Mouse (Mus musculus): ENCODE measurements around the gene Sbf2. TPM values are rescaled to one million over a fixed set of nuclear protein-coding genes. Genes with fewer than 3 reads are reported as not detected.
A peak's percentile ranks its signal among the peaks of the same experiment; 100 is the strongest.

Sbf2 gene
- total RNA-seq, 1 experiment from 2014 or later, result 51.9 TPM

DNA sequence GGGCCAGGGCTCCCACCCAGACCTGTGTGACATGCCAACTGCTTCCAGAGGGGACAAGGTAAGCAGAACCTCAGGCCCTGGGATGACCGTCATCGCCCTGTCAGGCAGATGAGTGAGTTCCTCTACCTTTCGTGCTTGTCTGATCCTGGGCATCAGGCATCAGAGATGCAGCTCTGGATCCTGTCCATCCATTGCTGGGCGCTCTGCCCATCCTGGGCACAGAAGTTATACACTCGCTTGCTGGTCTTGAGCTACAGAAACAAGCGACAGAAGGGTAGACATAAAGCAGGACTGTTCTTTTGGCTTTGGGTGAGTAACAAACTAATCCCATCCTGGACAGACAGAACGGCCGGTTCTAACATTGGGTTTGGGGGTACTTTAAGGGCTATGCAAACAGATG is 305.5 kb downstream of the Sbf2 start:
- no peak for DNase-seq

DNA sequence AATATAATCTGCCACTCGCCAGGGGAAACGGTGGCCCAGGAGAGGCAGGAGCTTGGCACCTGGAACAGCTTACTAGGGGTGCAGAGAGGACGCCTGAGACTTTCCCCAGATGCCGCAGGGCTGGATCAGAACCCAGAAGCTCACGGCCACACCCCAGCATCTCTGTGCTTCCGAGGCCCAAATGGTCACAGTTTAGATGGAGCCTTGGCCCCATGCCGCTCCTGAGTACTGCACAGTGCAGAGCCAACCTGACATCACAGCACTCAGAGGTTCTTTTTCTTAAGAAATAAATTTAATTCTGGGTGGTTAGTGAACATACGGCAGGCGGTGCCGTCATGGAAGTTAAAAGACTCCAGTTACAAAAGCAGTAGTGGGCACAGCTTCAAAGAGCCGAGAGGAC is 307.0 kb downstream of the Sbf2 start:
- DNase-seq, result no peak

DNA sequence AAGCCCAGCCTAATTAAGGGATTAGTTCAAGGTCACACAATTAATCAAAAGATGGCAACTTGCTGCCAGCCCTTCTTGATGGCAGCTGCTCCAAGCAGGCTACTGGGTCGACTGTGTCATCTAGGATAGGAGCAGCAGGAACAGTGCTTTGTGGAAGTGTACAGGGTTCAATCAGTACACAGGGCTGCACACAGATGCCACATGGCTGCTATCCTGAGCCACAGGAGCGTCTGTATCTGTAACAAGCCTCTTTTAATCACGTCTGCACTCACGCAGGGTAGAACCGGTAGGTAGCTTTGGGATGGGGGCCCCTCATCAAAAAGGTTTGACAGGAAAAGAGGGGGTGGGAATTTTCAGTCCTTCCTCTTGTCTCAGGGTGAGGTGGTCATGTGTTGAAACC is 308.4 kb downstream of the Sbf2 start:
- DNase-seq, result no peak

DNA sequence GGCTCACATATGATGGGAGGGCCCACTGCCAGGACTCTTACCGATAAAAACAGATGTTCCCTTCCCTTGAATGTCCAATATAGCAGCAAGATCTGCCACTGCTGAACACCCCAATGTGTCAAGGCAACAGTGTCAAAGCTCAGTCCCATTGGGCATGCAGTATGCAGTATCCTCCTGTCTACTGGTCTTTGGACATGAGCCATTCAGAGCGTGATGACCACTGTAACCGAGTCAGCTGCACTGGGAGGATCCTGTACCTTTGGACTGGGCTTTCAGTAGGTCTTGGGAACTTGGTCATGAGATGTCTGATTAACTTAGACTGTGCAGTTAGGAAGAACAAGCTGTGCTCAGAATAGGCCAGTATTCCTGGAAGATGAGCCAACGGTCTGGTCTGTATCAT is 309.2 kb downstream of the Sbf2 start:
- no peak for DNase-seq

DNA sequence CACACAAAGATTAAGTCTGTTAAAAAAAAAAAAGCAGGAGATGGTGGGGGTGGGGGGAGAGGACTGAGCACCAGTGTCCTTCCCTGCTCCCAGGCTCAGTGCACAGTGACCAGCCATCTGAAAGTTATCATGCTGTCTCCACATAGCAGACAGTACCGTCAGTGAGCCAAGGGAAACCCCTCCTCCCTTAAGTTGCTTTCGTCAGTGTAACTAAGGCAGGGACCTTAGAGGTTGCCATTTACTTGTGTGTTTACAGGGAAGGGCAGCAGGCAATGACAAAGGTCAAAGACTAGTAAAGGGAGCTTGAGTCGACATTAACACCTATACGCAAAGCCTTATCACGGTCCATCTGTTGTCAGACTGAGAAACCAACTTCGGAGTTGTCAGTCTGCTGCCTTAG is 311.8 kb downstream of the Sbf2 start:
- DNase-seq, result no peak

DNA sequence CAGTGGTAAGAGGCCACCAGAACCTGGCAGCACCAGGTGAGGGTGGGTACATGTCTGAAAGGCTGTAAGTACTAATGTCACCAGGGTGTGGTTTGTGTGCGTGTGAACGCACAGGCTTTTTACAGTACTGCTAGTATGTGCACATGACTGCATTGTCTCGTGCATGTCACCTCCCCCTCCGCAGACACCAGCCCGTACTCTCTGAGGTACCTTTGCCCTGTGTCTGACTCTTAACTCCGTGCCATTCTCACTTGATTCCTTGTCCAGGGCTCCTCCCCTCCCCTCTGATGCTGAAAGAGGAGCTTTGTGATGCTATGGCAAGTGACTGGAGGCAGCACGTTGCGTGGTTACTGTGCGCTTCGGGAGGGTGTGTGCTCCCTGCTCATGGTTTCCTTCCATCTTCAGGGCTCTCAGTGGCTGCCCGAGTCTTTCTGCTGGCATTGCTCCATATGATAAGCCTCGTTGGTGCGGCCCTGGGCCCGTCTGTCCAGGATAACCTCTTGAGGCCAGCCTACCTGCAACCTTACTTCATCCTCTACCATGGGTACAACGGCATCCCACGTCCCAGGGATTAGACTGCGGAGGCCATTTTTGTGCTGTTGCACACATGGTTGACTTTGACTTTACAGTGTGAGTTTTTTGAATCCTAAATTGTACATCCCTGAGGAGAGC is 315.8 kb downstream of the Sbf2 start:
- no peak for DNase-seq

DNA sequence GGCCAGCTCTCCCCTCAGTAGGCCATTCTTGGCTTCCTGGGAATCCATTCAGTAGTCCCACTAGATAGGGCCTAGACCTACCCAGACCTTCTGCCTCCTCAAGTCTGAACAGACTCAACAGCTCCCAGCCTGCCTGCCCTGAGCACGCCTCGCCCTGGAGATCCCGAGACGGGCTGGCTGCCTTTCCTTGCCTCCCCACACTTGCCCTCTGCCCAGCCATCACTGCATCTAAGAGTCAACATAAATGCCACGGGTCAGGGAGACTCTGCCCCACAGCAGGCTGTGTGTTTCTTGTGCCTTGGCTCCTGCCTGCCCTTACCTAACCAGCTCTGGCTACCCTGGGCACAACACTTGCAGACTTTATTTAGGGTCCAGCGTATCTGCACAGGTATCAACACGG is 316.6 kb downstream of the Sbf2 start:
- no peak for DNase-seq

DNA sequence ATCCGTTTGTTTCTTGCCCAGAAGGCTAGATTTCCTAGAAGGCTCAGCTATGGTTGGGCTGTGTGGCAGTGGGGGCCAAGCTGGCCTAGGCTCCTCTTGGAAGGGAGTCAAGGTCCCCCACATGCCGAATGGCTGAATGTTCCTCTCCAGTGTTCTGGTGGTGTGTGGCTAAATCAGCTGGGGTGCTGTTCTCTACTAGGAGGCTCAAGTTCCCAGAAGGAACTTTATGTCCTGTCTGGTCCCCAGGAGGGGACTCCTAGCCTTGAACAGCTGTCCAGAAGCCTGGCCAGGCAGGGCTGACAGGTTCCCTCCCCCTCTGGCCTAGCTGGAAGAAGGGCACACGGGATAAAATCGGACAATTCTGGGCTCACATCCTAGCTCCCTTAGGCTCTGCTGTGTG is 317.1 kb downstream of the Sbf2 start:
- peak; percentile 49 for DNase-seq

DNA sequence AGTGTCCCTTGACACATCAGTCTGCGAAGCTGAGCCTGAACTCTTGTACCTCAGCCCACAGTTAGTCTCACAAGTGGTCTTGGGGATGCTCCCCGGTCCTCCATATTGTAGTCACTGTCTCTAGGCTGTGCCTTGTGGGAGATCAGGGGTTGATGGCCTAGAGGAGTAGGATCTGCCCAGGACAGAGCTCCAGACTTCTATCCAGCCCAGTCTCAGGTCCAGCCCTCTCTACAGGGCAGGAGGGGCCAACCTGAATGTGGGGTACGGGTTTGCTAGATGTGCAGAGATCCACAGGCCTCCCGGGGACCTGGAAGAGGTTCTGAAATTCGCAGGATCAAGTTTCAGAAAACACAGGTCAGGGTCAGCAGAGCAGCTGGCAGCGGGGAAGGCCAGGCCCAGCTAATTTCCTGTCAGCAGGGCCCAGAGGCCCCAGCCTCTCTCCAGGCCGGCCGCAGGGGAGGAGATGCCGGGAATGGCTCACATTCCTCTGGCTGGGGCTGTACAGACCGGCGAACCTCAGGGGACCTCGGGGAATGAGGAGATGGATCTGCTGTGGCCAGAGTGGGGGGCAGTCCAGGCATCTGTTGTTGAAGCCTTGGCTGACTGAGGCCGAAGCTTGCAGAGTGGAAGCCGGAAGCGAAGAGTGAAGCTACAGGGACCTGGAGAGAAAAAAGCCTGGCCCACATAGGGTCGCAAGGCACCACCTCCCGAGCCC is 317.7 kb downstream of the Sbf2 start:
- peak; percentile 85 for DNase-seq

DNA sequence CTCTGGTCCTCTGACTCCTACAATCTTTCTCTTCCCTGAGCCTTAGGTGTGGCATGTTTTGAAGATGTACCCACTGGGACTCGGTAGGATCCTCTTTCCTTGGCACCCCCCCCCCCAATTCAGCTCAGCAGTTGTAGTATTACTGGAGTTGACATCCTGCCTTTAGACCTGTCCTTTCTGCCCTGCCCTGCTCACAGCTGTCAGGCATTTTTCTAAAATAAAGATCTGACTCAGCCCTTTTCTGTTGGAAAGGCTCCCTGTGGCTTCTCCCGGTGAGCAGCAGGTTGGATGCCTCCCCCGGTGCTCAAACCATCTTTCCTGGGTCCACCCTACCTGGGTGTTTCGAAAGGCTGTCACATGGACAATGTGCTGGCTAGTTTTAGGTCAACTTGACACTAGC is 325.1 kb downstream of the Sbf2 start:
- no peak for DNase-seq

DNA sequence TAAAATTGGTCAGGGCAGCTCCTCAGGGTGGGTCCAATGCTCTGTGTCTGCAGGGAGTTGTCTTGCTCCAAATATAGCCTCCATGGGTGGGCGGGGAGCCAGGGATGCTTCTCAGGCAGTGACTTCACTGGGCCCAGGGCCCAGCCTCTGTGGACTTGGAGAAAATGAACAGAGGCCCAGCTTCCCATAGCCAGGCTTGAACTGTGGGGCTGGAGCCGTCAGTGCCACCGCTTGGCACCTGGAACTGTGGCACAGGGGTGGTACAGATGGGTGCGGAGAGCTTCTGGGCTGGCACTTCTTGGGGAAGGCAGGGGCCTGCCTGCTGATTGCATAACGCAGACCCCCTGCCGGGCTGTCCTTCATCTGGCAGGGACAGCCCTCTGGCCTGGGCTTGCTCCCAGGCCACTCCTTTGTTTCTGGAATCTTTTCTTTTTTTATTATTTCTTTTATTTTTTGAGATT is 326.0 kb downstream of the Sbf2 start:
- peak; percentile 69 for DNase-seq

DNA sequence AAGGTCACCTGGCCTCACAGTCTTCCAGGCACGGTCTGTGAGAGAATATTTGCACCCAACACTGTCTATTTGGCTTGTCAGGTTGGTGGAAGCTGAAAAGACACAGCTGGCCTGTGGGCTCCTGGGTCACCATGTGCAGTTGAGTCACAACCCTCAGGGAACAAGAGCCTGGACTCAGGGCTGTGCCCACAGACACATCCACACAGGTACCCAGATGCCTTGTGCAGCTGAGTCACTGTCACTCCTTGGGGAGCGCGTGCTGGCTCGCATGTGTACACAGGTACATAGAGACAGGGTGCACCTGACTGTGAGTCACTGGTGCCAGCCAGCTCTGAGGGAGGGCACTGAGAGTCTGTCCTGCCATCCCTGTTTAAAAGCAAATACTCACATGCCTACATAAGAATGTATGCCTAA is 326.5 kb downstream of the Sbf2 start:
- no peak for DNase-seq

DNA sequence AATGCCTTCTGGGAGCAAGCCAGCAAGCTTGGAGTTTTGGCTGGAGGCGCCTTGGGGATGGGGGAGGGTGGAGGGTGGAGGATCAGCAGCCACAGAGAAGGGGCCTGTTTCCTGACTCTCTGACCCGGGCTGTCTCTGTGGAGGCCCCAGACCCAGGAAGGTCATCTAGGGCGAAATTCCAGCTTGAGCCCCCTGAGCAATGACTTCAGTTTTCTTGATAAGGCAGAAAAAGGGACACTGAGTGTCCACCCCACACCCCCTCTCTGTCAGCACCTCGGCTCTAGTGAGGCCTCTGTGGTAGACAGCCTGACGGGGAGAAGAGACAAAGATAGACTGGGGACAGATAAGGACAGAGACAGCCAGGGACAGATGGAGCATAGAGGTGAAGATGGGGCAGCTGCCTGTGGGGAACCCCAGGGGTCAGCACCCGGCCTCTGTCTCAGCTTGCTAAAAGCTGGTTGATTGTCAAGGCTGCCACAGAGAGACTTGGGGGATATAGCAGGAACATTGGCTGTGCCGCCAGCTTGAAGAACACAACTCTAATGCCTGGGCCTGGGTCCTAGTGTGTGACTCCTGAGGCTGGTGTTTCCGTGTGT is 327.1 kb downstream of the Sbf2 start:
- DNase-seq, result peak; percentile 31

DNA sequence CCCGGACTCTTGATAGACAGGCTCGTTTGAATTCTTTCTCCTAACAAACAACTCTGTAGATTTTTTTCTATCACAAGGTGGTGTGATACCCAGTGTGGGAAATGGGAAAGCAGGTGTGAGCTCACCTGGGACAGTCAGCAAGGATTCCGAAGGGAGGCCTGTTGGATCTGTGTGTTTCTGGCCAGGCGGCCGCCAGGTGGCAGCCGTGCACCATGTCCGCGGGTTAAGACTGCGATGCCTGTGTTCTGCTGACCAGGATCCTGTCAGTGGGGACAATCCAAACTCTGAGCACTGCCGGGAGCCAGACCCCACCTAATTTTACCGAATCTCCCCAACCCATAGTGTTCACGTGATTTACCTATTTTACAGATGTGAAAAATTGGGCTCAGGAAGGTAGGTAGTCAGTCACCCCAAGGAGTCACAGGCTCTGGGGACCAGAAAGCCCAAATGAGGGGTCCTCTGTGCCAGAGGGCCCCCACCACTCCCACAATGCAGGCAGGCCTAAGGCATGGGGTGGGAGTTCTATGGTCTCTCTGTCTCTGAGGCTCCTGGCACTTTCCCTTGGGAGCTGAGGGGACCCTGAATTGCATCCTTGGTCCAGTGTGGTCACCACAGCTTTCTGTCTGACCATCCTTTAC is 327.8 kb downstream of the Sbf2 start:
- DNase-seq, result peak; percentile 89

DNA sequence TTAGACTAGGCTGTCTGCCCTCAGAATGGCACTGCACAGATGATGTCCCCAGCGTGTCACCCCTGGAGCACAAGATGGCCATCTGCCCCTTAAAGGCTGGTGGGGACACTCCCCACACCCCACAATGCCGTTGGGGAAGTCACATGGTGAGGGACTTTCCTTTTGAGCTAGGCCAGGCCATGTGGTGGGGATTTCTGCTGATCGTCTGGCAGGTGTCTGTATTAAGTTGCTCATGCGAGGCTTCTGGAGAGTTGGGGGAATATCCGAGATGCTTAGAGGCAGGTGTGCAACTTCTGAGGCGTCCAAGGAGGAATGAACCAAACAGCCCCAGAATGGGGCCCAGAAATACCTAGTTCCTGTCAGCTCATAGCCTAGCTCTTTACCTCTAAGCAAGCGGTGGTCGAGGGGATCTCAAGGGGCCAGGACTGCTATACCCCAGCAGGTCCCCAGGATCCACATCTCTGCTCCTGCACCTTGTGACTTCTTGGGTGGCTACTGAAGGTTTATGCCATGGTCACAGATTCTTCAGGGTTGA is 328.5 kb downstream of the Sbf2 start:
- peak; percentile 16 for DNase-seq

DNA sequence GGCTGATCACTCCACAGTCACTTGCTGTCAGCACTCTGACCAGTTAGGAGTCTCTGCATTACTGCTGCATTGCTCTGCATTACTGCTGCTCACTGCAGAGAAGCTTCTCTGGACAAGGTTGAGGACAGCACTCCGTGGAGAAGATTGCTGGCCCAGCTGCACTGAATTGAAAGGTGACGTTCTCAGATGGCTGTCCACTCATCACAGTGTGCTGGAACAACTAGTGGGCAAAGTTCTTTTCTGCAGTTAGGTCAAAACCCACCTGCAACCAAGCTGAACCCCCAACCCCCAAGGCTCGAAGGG is 328.9 kb downstream of the Sbf2 start:
- DNase-seq, result no peak

DNA sequence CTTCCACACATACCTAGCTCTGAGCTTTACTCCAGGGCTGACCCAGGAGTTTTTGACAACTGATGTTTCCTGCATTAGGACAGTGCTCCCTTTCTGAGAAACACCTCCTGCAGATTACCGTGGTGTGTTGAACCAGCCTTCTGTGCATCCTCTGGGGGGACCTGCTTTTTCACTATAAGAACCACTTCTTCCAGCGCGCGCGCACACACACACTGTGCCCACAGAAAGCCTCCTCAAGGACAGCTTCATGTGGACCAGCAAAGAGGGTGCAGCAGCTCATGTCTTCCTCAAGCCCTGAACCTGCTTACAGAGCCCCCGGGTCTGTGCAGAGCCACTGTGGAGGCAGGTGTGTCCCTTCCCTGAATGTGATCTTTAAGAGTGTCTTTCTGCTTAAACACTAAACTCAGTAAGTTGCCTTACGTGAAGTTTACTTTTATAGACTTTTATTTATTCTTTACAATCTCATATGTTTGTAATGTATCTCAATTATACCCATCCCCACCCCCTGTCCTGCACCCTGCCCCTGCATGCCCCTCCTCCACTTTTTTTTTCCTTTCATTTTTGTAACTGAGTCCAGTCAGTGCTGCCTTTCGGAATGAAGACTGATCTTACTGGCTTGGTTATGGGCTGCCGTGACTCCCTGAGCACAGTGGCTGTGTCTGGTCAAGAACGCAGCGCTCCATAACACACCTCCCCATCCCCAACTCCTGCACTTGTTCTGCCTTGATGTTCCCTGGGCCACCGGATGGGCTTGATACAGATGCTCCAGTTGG is 329.5 kb downstream of the Sbf2 start:
- no peak for DNase-seq

DNA sequence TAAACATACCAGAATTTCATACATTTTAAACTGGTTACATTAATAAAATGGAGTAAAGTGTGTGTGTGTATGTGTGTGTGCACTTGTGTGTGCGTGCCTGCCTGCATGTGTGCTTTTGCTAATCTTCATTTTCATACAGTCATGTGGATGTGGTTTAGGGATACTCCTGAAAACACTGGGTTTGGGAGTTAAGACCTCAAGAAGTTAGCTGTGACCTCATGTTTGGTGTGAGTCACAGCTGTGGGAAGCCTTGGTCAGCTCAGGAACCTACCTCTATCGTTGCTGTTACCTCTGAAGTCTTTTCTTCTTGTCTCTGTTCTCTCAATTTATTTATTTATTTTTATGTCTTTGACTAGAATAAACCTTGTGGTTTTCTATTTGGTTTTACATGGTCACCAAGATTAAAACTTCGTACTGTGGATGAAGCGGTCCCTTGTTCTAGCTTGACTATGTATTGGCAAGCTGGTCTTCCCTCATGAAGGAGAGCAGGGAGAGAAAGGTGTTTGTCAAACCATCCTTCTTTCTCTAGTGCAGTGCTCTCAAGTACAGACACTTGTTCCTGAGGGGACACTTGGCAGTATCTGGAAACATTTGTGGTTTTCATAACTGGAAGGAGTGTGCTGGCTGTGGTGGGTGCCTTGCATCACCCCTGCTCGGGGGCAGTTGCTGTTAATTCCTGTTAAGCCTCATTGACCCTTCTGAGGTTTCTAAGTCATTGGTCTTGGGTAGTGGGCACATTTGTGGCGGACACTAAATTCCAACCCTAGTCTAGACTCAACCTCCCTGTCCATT is 331.0 kb downstream of the Sbf2 start:
- no peak for DNase-seq

DNA sequence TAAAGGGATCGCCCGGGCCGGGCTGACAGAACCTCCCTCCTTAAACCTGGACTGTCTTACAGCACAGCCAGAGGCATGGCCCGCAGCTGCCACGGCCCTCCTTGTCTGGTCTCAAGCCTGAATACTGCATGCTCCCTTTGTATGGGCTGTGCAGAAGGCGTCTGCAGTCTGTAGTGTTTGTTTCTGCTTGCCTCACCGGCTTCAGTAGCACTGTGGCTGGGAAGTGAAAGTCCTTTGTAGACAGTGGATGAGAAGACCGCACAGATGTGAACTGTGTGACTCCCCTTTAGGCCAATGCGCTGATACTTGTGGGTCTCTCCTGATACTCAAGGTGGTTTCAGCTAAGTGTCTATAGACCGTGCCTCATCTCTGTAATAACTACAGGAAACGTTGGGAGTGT is 331.9 kb downstream of the Sbf2 start:
- no peak for DNase-seq

DNA sequence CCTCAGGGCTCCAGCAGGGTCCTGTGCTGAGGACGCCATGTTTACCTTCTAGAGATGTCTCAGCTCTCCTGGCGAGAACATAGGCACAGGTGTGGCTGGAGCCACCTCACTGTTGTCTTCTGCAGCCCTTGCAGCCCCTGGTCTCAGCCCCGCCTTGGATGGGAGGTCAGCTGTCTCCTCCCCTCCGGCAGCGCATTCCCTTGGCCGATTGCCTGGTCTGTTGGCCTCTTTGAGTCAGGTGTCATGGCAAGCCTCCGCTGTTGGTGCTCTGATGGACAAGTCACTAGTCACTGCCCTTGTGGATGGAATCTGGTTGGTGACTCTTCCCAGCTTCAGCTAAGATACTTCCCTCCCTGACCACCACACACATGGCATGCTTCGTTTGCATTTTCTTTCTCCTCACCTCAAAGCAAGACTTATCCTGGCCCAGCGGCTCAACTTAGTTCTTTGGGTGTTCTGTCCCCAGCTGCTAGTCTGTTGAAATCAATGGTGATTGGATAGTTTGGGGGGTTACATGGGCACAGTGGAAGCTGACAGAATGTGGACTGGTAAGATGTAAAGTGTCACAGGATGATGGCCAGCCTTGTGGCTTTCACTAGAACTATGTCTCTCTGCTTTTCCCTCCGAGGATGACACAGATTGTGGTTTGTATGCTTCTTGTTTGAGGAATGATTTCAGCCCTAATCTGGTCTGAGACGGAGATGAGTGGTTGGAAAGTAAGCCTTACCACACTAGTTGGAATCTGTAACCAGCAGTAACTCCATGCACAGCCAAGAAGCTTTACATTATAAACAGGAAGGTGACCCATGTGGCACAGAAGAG is 333.1 kb downstream of the Sbf2 start:
- DNase-seq, result peak; percentile 53

DNA sequence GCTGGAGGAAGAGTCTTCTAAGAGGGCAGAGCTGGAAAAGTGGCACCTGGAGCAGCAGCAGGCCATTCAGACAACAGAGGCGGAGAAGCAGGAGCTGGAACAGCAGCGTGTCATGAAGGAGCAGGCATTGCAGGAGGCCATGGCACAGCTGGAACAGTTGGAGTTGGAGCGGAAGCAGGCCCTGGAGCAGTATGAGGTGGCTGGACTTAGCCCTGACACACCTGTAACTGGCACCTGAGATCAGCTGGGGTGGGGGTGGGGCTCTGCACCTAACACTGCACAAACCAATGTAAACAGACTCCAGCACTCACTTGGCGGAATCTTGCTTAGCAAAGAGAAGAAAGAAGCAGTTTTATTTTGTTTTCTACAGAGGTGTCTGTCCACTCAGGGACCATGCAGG is 335.5 kb downstream of the Sbf2 start:
- no peak for DNase-seq

All from adrenal gland, postnatal 14 days (tissue).